Mouse (Mus musculus) MEL (cell line): ENCODE data around the gene Spata45. TPM values are rescaled to one million over a fixed set of nuclear protein-coding genes. Genes with fewer than 3 reads are reported as not detected.

Experiments used
- DNase-seq: peaks from one replicate; pipeline ENCODE4 v3.0.0; 2011; ENCODE audit warnings: low read depth, low spot score
- H3K27ac ChIP-seq: 2 replicates; pipeline ENCODE4 v1.5.1; 2012; ENCODE audit warnings: low read depth, mild to moderate bottlenecking, control low read depth, low read length, moderate library complexity; ENCODE audit not compliant: control insufficient read depth
- H3K27me3 ChIP-seq, 2 experiments: fragments of 150-350 bp in 1 of 2; sonication (generic) in 1 of 2; 2 replicates each; pipeline ENCODE4 v1.6.1; 2012; ENCODE audit warnings: low read length in 2 of 2, mild to moderate bottlenecking in 2 of 2, improper control_type of control experiment in 1 of 2, moderate library complexity in 1 of 2; ENCODE audit not compliant: insufficient read depth in 2 of 2, control insufficient read depth in 1 of 2
- H3K36me3 ChIP-seq, 2 experiments: 2 replicates each; pipeline ENCODE4 v1.6.1; 2012 to 2014; ENCODE audit warnings: low read length in 2 of 2, improper control_type of control experiment in 1 of 2, inconsistent platforms in 1 of 2, mild to moderate bottlenecking in 1 of 2; ENCODE audit not compliant: insufficient read depth in 2 of 2, control insufficient read depth in 1 of 2
- H3K4me1 ChIP-seq, 2 experiments: fragments of 150-350 bp in 1 of 2; sonication (generic) in 1 of 2; 2 replicates each; pipeline ENCODE4 v1.6.1; 2012; ENCODE audit warnings: low read length in 2 of 2, improper control_type of control experiment in 1 of 2, mild to moderate bottlenecking in 1 of 2; ENCODE audit not compliant: insufficient read depth in 2 of 2, control insufficient read depth in 1 of 2
- H3K4me3 ChIP-seq, 2 experiments: fragments of 150-350 bp in 1 of 2; sonication (generic) in 1 of 2; 2 replicates each; pipeline ENCODE4 v1.5.1; 2012; ENCODE audit warnings: low read depth in 2 of 2, low read length in 2 of 2, mild to moderate bottlenecking in 2 of 2, moderate library complexity in 2 of 2, control low read depth in 1 of 2, improper control_type of control experiment in 1 of 2; ENCODE audit not compliant: control insufficient read depth in 1 of 2, insufficient read depth in 1 of 2
- H3K79me2 ChIP-seq: 2 replicates; pipeline ENCODE4 v1.6.1; 2012; ENCODE audit warnings: mild to moderate bottlenecking, low read length, moderate library complexity; ENCODE audit not compliant: control insufficient read depth, poor library complexity, insufficient read depth
- H3K9ac ChIP-seq: 2 replicates; pipeline ENCODE4 v1.6.1; 2012; ENCODE audit warnings: low read depth, mild to moderate bottlenecking, control low read depth, low read length, moderate library complexity; ENCODE audit not compliant: control insufficient read depth, poor library complexity, severe bottlenecking
- H3K9me3 ChIP-seq: fragments of 150-350 bp; sonication (generic); replicated peaks from 2 replicates; pipeline ENCODE4 v1.6.1; 2012; ENCODE audit warnings: mild to moderate bottlenecking, low read length, improper control_type of control experiment, moderate library complexity; ENCODE audit not compliant: insufficient read depth
- BHLHE40 ChIP-seq: IDR thresholded peaks from 2 replicates; pipeline ENCODE4 v1.6.1; 2012; ENCODE audit warnings: low read depth, mild to moderate bottlenecking, inconsistent platforms, low read length, improper control_type of control experiment, borderline replicate concordance
- E2F4 ChIP-seq: IDR thresholded peaks from 2 replicates; pipeline ENCODE4 v1.6.1; 2011; ENCODE audit warnings: low read depth, low read length, improper control_type of control experiment, borderline replicate concordance
- ELF1 ChIP-seq: IDR thresholded peaks from 2 replicates; pipeline ENCODE4 v1.6.1; 2014; ENCODE audit warnings: low read depth, mild to moderate bottlenecking, inconsistent platforms, low read length, improper control_type of control experiment, moderate library complexity
- ETS1 ChIP-seq: IDR thresholded peaks from 2 replicates; pipeline ENCODE4 v1.6.1; 2012; ENCODE audit warnings: low read depth, mild to moderate bottlenecking, inconsistent platforms, low read length, improper control_type of control experiment, moderate library complexity
- GATA1 ChIP-seq: IDR thresholded peaks from 2 replicates; pipeline ENCODE4 v1.6.1; 2011; ENCODE audit warnings: low read depth, low read length, improper control_type of control experiment
- MAFK ChIP-seq: IDR thresholded peaks from 2 replicates; pipeline ENCODE4 v1.6.1; 2011; ENCODE audit warnings: low read depth, mild to moderate bottlenecking, low read length, improper control_type of control experiment, borderline replicate concordance
- MAX ChIP-seq: IDR thresholded peaks from 2 replicates; pipeline ENCODE4 v1.6.1; 2011; ENCODE audit warnings: low read length, improper control_type of control experiment
- MXI1 ChIP-seq: IDR thresholded peaks from 2 replicates; pipeline ENCODE4 v1.6.1; 2011; ENCODE audit warnings: mild to moderate bottlenecking, low read depth, low read length, improper control_type of control experiment
- NRF1 ChIP-seq: IDR thresholded peaks from 2 replicates; pipeline ENCODE4 v1.6.1; 2014; ENCODE audit warnings: low read depth, mild to moderate bottlenecking, inconsistent platforms, low read length, improper control_type of control experiment, moderate library complexity; ENCODE audit not compliant: poor library complexity, insufficient read depth, severe bottlenecking
- POLR2AphosphoS2 ChIP-seq: IDR thresholded peaks from 2 replicates; pipeline ENCODE4 v1.6.1; 2011; ENCODE audit warnings: low read length, improper control_type of control experiment
- POLR2AphosphoS5 ChIP-seq: IDR thresholded peaks from 2 replicates; pipeline ENCODE4 v1.6.1; 2012; ENCODE audit warnings: low read depth, borderline replicate concordance, mild to moderate bottlenecking, inconsistent platforms, low read length, moderate library complexity, mixed read lengths
- RAD21 ChIP-seq: IDR thresholded peaks from 2 replicates; pipeline ENCODE4 v1.6.1; 2011; ENCODE audit warnings: mild to moderate bottlenecking, low read depth, low read length, improper control_type of control experiment
- RCOR1 ChIP-seq: IDR thresholded peaks from 2 replicates; pipeline ENCODE4 v1.6.1; 2012; ENCODE audit warnings: low read depth, mild to moderate bottlenecking, inconsistent platforms, low read length, improper control_type of control experiment
- TBP ChIP-seq: IDR thresholded peaks from 2 replicates; pipeline ENCODE4 v1.8.0; 2011; ENCODE audit warnings: low read depth, low read length, improper control_type of control experiment
- TCF12 ChIP-seq: IDR thresholded peaks from 2 replicates; pipeline ENCODE4 v1.6.1; 2014; ENCODE audit warnings: low read depth, mild to moderate bottlenecking, inconsistent platforms, low read length, improper control_type of control experiment, moderate library complexity
- UBTF ChIP-seq: IDR thresholded peaks from 2 replicates; pipeline ENCODE4 v1.6.1; 2012; ENCODE audit warnings: low read depth, mild to moderate bottlenecking, inconsistent platforms, low read length, improper control_type of control experiment, moderate library complexity, borderline replicate concordance; ENCODE audit not compliant: insufficient read depth
- ZC3H11A ChIP-seq: IDR thresholded peaks from 2 replicates; pipeline ENCODE4 v1.6.1; 2012; ENCODE audit warnings: low read depth, mild to moderate bottlenecking, inconsistent platforms, low read length, improper control_type of control experiment
- ZKSCAN1 ChIP-seq: IDR thresholded peaks from 2 replicates; pipeline ENCODE4 v1.6.1; 2012; ENCODE audit warnings: low read depth, mild to moderate bottlenecking, inconsistent platforms, low read length, improper control_type of control experiment, moderate library complexity
- polyA plus RNA-seq, 2 experiments: library from polyadenylated mRNA; stranded (reverse) in 1 of 2; unstranded in 1 of 2; fragments of >175 nt in 1 of 2; fragments of >200 nt in 1 of 2; gene quantifications; 2 replicates each; pipeline versions ENCODE4 v1.2.1 to v1.2.4; 2012; ENCODE audit warnings: low replicate concordance in 2 of 2, low read depth in 1 of 2; ENCODE audit not compliant: insufficient read length in 2 of 2, insufficient read depth in 1 of 2, missing spikeins in 1 of 2
- total RNA-seq: library from RNA; depleted of rRNA; stranded (reverse); fragments of 300-350 nt; gene quantifications from 2 replicates; pipeline ENCODE4 v1.2.3, GENCODE M21; 2012

Gene Spata45
- total and polyA plus RNA-seq, 3 experiments = 0.75 TPM; not detected in 2

GRCm38 (mm10) chr1:191035649-191036048, 790 bp upstream of the Spata45 start:
- H3K4me1 ChIP-seq = peaks cover 4 to 6% of the 10 kb centered on the region in 2 experiments
- H3K36me3 ChIP-seq = peaks cover 0 to 3% of the 10 kb centered on the region in 2 experiments; a peak in 2 of 4 replicates
- no peak overlapping the region for H3K27ac ChIP-seq
- no peaks in the 10 kb centered on the region for H3K27me3 ChIP-seq
- no peaks in the 10 kb centered on the region for H3K9me3 ChIP-seq
- no peak overlapping the region for H3K9ac ChIP-seq
- DNase-seq = peak; percentile 70
- no peak overlapping the region for H3K4me3 ChIP-seq
- no peaks in the 10 kb centered on the region for H3K79me2 ChIP-seq
- no peak for TF ChIP-seq POLR2AphosphoS2
- TF ChIP-seq MXI1 = no peak
- TF ChIP-seq GATA1 = peak; percentile 31; the same call in 1 of the 2 replicates
- no peak for TF ChIP-seq MAFK
- TF ChIP-seq ELF1 = no peak
- no peak for TF ChIP-seq TBP
- peak; percentile 85 for TF ChIP-seq RCOR1

GRCm38 (mm10) chr1:191037999-191038398, 1.6 kb downstream of the Spata45 start:
- TF ChIP-seq ZKSCAN1 = peak; percentile 93
- no peak for TF ChIP-seq UBTF
- no peak for TF ChIP-seq RAD21
- DNase-seq = no peak
- no peaks in the 10 kb centered on the region for H3K79me2 ChIP-seq
- H3K36me3 ChIP-seq = peaks cover 0 to 18% of the 10 kb centered on the region in 2 experiments; a peak in 2 of 4 replicates
- H3K4me1 ChIP-seq = peaks cover 7 to 15% of the 10 kb centered on the region in 2 experiments
- no peak overlapping the region for H3K4me3 ChIP-seq
- H3K9me3 ChIP-seq = no peaks in the 10 kb centered on the region
- no peak overlapping the region for H3K27ac ChIP-seq
- H3K27me3 ChIP-seq = no peaks in the 10 kb centered on the region
- H3K9ac ChIP-seq = no peak overlapping the region

GRCm38 (mm10) chr1:191041352-191041751, 4.9 kb downstream of the Spata45 start:
- TF ChIP-seq MAX (no peak), NRF1 (no peak), TCF12 (no peak), POLR2AphosphoS5 (no peak), ETS1 (no peak), E2F4 (no peak), ZC3H11A (no peak), GATA1 (no peak), BHLHE40 (no peak)
- Histone ChIP-seq H3K79me2 (no peaks in the 10 kb centered on the region), H3K36me3 (peaks cover 0 to 19% of the 10 kb centered on the region in 2 experiments; a peak in 3 of 4 replicates), H3K27me3 (no peaks in the 10 kb centered on the region), H3K9ac (no peak overlapping the region), H3K9me3 (no peaks in the 10 kb centered on the region), H3K27ac (no peak overlapping the region), H3K4me3 (no peak overlapping the region), H3K4me1 (peaks cover 7 to 22% of the 10 kb centered on the region in 2 experiments)
- DNase-seq = peak; percentile 48
